Mouse (Mus musculus): ENCODE measurements around the gene Nufip2.
A peak's percentile ranks its signal among the peaks of the same experiment; 100 is the strongest.

The Nufip2 gene

DNA sequence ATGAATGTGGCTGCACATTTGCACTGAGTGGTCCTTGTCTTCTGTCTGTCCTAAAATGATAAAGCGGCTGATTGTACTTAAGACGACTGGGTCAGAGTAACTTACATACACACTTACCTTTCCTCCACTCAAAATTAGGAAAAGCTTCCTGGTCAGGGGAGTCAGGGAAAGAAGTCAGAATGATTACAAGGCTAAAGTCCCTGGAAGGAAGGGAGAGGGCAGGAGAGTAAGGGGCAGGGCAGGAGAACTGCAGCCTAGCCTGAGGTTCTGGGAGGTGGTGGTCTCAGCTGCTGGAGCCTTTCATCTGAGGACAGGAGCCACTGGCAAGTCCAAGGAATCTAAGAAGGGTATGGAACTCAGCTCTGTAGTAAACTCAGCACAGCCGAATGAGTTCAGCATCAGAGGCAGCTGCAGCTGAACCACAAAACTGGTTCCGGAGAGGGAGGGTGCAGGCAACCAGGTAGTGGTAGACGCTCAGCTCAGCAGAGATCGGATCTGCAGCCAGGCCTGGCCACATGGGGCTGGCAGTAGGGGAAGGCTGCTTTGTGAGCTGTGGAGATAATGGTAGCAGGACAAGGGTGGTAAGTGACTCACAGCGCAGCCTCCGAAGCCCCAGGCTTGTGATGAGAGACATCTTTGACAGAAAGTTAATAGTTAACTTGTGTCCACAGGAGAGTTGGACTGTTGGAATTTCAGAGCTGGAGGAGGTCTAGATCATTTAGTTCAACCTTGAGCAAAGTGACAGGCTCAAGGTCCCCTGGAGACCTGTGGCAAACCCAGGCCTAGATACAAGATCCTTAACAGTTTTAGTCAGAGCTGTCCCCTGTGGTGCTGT, 86.1 kb downstream of the Nufip2 start:
- DNase-seq (ENCODE audit: low spot score in 2 of 2), result no peak

DNA sequence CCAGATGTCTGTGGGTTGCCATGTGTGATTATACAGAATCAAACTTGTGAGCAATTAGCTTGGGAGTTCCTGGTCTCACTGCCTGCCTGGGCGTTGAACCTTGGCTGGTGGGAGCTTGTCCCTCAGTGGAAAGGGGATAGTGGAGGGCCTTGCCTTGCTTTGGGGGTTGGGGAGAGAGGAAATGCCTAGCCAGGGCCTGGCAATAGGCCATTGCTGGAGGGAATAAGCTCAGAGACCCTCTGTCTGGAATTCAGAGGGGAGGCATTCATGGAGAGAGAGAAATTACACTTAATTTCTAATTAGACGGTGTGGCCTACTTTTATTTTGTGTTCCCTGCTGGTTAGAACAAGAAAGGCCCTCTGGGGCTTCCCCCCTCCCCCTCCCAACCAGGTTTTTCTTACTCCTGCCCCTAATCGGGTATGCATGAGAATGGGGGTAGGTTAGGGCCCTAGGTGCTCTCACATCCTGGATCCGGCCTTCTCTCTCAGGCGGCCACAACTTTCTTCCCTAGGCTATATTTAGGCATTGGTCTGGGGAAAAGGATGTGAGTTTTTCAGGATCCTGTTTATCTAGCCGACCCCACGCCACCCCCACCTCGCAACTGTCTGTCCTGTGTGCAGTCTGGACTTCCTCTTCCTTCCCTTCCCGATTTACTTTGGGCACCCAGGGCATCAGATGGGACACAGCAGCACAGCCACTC, 89.9 kb downstream of the Nufip2 start:
- no peak for DNase-seq (ENCODE audit: low spot score in 2 of 2)

DNA sequence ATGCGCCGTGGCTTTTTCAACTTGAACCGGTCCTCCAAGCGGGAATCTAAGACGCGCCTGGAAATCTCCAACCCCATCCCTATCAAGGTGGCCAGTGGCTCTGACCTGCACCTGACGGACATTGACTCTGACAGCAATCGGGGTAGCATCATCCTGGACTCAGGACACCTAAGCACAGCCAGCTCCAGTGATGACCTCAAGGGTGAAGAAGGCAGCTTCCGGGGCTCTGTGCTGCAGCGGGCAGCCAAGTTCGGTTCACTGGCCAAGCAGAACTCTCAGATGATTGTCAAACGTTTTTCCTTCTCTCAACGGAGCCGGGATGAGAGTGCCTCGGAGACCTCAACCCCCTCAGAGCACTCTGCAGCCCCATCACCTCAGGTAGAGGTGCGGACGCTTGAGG, 91.5 kb downstream of the Nufip2 start:
- DNase-seq (ENCODE audit: low spot score in 2 of 2), result no peak

DNA sequence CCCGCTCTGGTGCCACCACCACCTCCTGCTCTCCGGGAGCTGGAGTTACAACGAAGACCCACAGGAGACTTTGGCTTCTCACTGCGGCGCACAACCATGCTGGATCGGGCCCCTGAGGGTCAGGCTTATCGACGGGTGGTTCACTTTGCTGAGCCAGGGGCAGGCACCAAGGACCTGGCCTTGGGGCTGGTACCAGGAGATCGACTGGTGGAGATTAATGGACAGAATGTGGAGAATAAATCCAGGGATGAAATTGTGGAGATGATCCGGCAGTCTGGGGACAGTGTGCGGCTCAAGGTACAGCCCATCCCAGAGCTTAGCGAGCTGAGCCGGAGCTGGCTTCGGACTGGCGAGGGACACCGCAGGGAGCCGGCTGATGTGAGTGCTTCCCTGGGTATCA, 92.0 kb downstream of the Nufip2 start:
- no peak for DNase-seq (ENCODE audit: low spot score in 2 of 2)

DNA sequence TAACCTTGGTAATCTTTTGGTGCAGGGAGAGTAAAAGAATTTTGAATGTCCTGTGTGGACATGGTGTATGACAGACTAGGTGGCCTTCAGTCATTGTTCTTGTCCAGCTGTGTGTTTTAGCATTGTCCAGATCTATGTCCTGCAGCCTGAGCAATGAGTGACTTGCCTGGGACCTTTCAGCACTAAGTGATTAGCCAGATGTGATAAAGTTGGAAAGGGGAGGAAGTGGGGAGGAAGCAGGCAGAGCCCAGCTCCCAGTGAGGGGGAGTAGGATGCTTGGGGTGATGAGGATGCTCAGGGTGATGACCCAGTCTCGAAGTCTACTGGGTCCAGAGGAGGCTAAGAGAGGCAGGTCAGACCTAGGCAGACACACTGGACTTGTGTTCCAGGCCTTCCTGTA, 93.3 kb downstream of the Nufip2 start:
- no peak for DNase-seq (ENCODE audit: low spot score in 2 of 2)

DNA sequence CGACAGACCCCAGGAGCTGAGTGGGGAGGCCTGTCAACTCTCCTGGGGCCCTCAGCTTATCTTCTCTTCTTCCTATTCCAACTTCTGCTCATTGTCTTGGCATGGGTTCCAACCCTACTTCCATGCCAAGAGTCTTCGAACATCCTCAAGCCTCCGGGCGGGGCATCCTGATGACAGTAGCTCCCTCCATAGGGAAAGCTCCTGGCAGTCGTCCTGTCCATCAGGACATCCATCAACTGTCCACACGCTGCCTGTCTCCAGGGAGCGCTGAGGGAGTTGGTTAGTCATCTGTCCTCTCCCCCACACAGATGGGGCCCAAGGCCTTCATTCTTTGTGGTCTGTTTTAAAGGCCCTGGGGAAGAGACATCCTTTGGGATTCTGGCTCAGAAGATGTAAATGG, 95.1 kb downstream of the Nufip2 start:
- no peak for DNase-seq (ENCODE audit: low spot score in 2 of 2)

DNA sequence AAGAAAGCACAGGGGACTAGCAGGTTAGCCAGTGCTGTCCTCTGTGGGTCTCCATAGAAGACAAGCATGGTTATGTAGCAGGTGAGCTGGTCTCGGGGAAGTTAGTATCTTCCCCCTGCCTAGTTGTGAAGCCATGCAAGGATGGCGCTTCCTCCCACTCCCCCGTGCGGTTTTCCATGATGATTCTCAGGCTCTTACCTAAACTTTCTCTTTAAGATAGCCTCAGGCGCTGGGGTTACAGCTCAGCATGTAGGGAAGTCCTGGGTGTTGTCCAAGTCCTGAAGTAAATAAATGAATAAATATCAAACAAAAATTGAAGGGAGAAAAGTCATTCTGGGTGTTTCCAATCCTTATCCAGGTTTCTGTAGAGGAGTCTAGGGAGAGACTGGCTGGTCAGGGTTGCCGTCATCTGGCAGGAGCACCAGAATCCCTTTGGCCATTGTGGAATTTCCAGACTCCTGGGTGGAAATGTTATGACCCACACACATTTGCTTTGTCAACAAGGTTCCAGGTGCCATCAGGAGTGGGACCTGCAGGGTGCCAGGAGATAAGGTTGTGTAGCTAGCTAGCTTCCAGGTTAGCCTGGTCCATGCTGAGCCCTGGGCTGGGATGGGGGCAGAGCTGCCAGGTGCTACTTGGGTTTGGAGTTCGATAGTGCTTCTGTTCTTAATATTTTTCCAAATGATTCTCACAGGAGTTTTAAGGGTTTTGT, 96.3 kb downstream of the Nufip2 start:
- DNase-seq (ENCODE audit: low spot score in 2 of 2), result no peak

- DNase-seq (ENCODE audit: low spot score in 2 of 2), result no peak
Measured at GRCm38 (mm10) chr11:77783211-77783746, 97.3 kb downstream of the Nufip2 start.

DNA sequence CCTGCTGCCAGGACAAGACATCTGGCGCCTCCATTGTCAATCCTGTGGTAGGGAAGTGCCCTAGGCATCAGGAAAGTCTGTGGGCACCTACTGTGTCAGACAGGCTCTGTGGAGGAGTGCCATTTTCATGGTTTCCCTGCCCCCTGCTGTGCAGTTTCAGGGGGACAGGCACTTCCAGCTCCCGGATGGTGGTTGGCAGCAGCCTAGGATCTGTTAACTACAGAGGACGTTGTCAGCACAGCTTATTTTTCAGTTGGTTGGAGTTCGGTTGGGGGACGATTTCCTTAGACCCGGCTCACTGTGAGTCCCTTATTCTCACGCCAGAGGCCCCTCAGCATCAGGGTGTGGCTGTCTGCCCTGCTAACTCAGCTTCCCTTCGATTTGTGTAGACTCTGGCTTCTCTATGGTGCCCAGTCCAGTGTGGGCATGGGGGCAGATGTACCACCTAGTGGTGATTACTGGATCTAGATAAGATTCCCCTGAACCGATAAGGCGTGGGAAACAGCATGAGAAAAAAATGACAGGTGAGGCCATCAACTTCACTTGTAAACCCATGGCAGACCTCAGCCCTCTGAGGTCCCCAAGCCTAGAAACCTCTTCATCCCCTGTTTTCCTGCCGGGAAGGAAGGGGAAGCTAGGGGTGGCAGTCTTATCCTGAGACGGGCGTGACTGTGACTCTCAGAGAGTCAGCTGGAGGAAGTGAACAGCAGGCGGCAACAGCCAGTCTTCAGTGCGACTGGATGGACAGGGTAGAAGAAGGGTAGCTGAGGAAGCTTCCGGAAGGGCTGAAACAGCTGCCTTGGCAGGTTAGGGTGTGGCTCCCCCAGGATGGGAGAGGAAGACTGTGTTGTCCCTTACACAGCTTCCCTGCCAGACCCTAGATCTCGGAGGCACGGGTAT, 98.0 kb downstream of the Nufip2 start:
- DNase-seq (ENCODE audit: low spot score in 2 of 2), result no peak

DNA sequence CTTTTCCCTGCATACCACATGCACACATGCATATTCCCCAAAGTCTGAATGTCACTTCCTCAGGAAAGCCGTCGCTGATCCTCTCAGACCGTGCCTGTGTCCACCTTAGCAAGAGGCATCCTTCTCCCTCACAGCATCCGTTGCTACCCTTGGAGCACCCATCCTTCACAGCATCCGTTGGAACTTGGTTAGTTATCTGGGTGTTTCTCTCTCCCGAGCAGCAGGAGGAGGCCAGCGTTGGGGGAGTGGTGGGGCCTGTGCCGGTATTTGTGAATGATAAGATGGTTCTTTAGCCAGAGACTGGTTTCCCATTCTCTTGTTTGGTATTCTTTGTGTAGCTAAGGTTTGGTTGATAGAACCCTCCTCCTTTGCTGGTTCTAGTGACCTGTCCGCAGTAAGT, 98.9 kb downstream of the Nufip2 start:
- DNase-seq (ENCODE audit: low spot score in 2 of 2), result no peak

- DNase-seq (ENCODE audit: low spot score in 2 of 2), result no peak
Measured at GRCm38 (mm10) chr11:77785396-77785767, 99.4 kb downstream of the Nufip2 start.

GRCm38 (mm10) chr11:77785768-77786561, 100.0 kb downstream of the Nufip2 start:
- no peak for DNase-seq (ENCODE audit: low spot score in 2 of 2)

DNA sequence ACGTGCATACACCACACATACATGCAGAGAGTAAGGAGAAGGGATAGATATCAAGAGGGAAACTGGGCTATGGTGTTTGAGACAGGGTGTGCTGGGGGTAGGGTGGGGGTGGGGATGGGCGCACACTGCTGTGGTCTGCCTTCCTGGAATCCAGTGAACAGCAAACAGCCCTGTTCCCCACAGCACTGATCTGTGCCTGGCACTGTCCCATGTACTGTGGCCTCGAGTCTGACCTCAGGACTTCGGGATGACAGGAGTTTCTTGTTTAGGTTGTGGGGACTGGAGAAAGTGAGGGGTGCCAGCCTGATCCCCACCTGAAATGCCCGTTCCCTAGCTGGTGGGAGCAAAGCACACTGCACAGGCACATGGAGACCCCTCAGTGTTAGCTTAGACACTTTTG, 101.8 kb downstream of the Nufip2 start, which contains the start of gene Gm10277:
TSS of gene Gm10277 (minus strand) at position 41 of the 400 bp plus-strand sequence.
- DNase-seq (ENCODE audit: low spot score in 2 of 2), result no peak

- no peak for DNase-seq (ENCODE audit: low spot score in 2 of 2)
Measured at GRCm38 (mm10) chr11:77789512-77789911, 103.6 kb downstream of the Nufip2 start.

- no peak for DNase-seq (ENCODE audit: low spot score in 2 of 2)
Measured at GRCm38 (mm10) chr11:77790286-77790685, 104.3 kb downstream of the Nufip2 start.

GRCm38 (mm10) chr11:77791241-77791727, 105.3 kb downstream of the Nufip2 start:
- DNase-seq (ENCODE audit: low spot score in 2 of 2), result peak in 1 of 2 experiments; percentile 16

All from frontal cortex, postnatal 14 days (tissue).